In the genomic region with DNA sequence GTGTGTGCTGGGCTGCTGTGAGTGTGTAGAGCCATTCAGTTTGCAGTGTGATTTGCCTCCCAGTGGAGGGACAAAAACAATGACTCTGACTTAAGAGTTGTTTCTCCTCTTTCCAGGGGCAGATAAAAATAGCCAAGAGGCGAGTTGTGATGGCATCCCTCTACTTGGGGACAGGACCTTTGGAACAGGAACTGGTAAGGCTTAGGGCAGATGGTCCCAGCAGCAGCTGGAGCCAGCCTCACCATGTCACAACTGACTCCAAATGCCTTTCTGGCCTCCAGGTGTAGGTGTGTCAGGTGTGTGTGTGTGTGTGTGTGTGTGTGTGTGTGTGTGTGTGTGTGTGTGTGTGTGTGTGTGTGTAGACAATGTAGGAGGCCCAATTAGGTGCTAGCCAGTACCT, we compare ENCODE assay signal across 22 mouse cellular contexts. TPM values are rescaled to one million over a fixed set of nuclear protein-coding genes. Genes with fewer than 3 reads are reported as not detected.
DNase-seq lines count a peak whose midpoint lies in the region; ATAC-seq lines count a peak whose summit lies in the region.
"Had no signal": no experiment of that assay in that cellular context is flagged by ENCODE, and none has a peak within 500 bp of the region (broad histone marks: within the 10 kb centered on the region; RNA-seq: fewer than 3 reads in every experiment).

No protein-coding gene starts in this region.

- no peak overlapping the region for H3K9ac ChIP-seq in intestine, embryonic 15.5 days
- H3K9ac ChIP-seq in intestine, embryonic 16.5 days (ENCODE audit: low read depth, low read length): no peak overlapping the region
- H3K9ac ChIP-seq in liver, embryonic 12.5 days: peak overlapping the region; percentile 46; the same call in 1 of the 2 replicates
- no peak overlapping the region for H3K9ac ChIP-seq in stomach, embryonic 16.5 days (ENCODE audit: low read length)
- H3K9ac ChIP-seq: embryonic facial prominence, embryonic 13.5 days; lung, embryonic 15.5 days had no signal

- H3K27ac ChIP-seq in heart, embryonic 10.5 days: peak overlapping the region; percentile 82
- H3K27ac ChIP-seq in intestine, embryonic 15.5 days: peak overlapping the region; percentile 36; the same call in 1 of the 2 replicates
- H3K27ac ChIP-seq in intestine, embryonic 16.5 days (ENCODE audit: low read length): no peak overlapping the region
- H3K27ac ChIP-seq in liver, embryonic 12.5 days: peak overlapping the region; percentile 99
- H3K27ac ChIP-seq in stomach, embryonic 16.5 days (ENCODE audit: low read length): peak overlapping the region; percentile 72
- H3K27ac ChIP-seq: embryonic facial prominence, embryonic 13.5 days; layer of hippocampus, adult 2 months; lung, embryonic 15.5 days; macrophage had no signal

- intact Hi-C loops in heart, postnatal 14 days (cut with DNase I): no loop called here

- H3K27me3 ChIP-seq in heart, embryonic 10.5 days (ENCODE audit: insufficient read depth, poor library complexity, severe bottlenecking): no peaks in the 10 kb centered on the region
- H3K27me3 ChIP-seq in intestine, embryonic 15.5 days (replicated peaks): no peaks in the 10 kb centered on the region
- H3K27me3 ChIP-seq in intestine, embryonic 16.5 days (replicated peaks; ENCODE audit: control insufficient read depth, insufficient read depth, low read length): no peaks in the 10 kb centered on the region
- H3K27me3 ChIP-seq in liver, embryonic 12.5 days (replicated peaks): no peaks in the 10 kb centered on the region
- no peaks in the 10 kb centered on the region for H3K27me3 ChIP-seq in stomach, embryonic 16.5 days (ENCODE audit: control insufficient read depth, insufficient read depth, low read length)
- H3K27me3 ChIP-seq: embryonic facial prominence, embryonic 13.5 days; lung, embryonic 15.5 days had no signal

- no peak for DNase-seq in heart, embryonic 10.5 days (ENCODE audit: low spot score)
- DNase-seq in heart, postnatal 14 days: no peak
- no peak for DNase-seq in urinary bladder, postnatal 25 days (ENCODE audit: low spot score)
- DNase-seq in cerebellum, adult 9-10 months: no peak
- DNase-seq: adrenal gland, postnatal 10 days; cerebellum, adult 2 months; gastrocnemius, postnatal 10 days; kidney, adult 11 months; kidney, postnatal 10 days; midbrain, embryonic 14.5 days; right cerebral cortex, postnatal 4 days; thymus, adult 2 months had no signal

- ATAC-seq in intestine, embryonic 15.5 days: no peak
- no peak for ATAC-seq in intestine, embryonic 16.5 days
- 0 out of 2 replicates have a peak, but pooled peaks have one; percentile 4 for ATAC-seq in liver, embryonic 12.5 days
- ATAC-seq in stomach, embryonic 16.5 days (ENCODE audit: insufficient read depth, low FRiP score): no peak

- H3K4me1 ChIP-seq in heart, embryonic 10.5 days: peaks cover 72% of the 10 kb centered on the region
- peaks cover 36% of the 10 kb centered on the region for H3K4me1 ChIP-seq in intestine, embryonic 15.5 days (replicated peaks)
- peaks cover 33% of the 10 kb centered on the region for H3K4me1 ChIP-seq in intestine, embryonic 16.5 days (ENCODE audit: control insufficient read depth, insufficient read depth, low read length)
- H3K4me1 ChIP-seq in liver, embryonic 12.5 days: peaks cover 64% of the 10 kb centered on the region
- H3K4me1 ChIP-seq in stomach, embryonic 16.5 days (ENCODE audit: control insufficient read depth, insufficient read depth, low read length): peaks cover 24% of the 10 kb centered on the region

- WGBS in heart, embryonic 10.5 days: 11% methylated on average over 1 of the region's 1 CpGs
- 59% methylated on average over 1 of the region's 1 CpGs for WGBS in intestine, embryonic 15.5 days
- WGBS in intestine, embryonic 16.5 days: 53% methylated on average over 1 of the region's 1 CpGs
- 29% methylated on average over 1 of the region's 1 CpGs for WGBS in liver, embryonic 12.5 days (ENCODE audit: insufficient replicate concordance)
- 53% methylated on average over 1 of the region's 1 CpGs for WGBS in stomach, embryonic 16.5 days

- peaks cover 62% of the 10 kb centered on the region for H3K36me3 ChIP-seq in heart, embryonic 10.5 days
- H3K36me3 ChIP-seq in intestine, embryonic 15.5 days: peaks cover 24% of the 10 kb centered on the region
- peaks cover 24% of the 10 kb centered on the region for H3K36me3 ChIP-seq in intestine, embryonic 16.5 days (ENCODE audit: control insufficient read depth, insufficient read depth, low read length)
- H3K36me3 ChIP-seq in liver, embryonic 12.5 days: peaks cover 85% of the 10 kb centered on the region
- peaks cover 16% of the 10 kb centered on the region for H3K36me3 ChIP-seq in stomach, embryonic 16.5 days (ENCODE audit: control insufficient read depth, insufficient read depth, low read length)

- no peaks in the 10 kb centered on the region for H3K9me3 ChIP-seq in heart, embryonic 10.5 days
- H3K9me3 ChIP-seq in intestine, embryonic 15.5 days: no peaks in the 10 kb centered on the region
- H3K9me3 ChIP-seq in intestine, embryonic 16.5 days (ENCODE audit: control insufficient read depth, low read length): no peaks in the 10 kb centered on the region
- no peaks in the 10 kb centered on the region for H3K9me3 ChIP-seq in liver, embryonic 12.5 days (replicated peaks)
- H3K9me3 ChIP-seq in stomach, embryonic 16.5 days (replicated peaks; ENCODE audit: control insufficient read depth, low read length): no peaks in the 10 kb centered on the region
- H3K9me3 ChIP-seq: embryonic facial prominence, embryonic 13.5 days; forebrain, embryonic 10.5 days; lung, embryonic 15.5 days had no signal

- peak overlapping the region; percentile 3; the same call in 1 of the 2 replicates for H3K4me3 ChIP-seq in heart, embryonic 10.5 days
- no peak overlapping the region for H3K4me3 ChIP-seq in intestine, embryonic 15.5 days (replicated peaks)
- no peak overlapping the region for H3K4me3 ChIP-seq in intestine, embryonic 16.5 days (ENCODE audit: low read length)
- no peak overlapping the region for H3K4me3 ChIP-seq in liver, embryonic 12.5 days
- no peak overlapping the region for H3K4me3 ChIP-seq in stomach, embryonic 16.5 days (replicated peaks; ENCODE audit: low read length)
- H3K4me3 ChIP-seq: embryonic facial prominence, embryonic 13.5 days; forebrain, embryonic 10.5 days; layer of hippocampus, adult 2 months; lung, embryonic 15.5 days; myocyte had no signal

- H3K4me2 ChIP-seq in intestine, embryonic 15.5 days (replicated peaks): no peak overlapping the region
- no peak overlapping the region for H3K4me2 ChIP-seq in intestine, embryonic 16.5 days (ENCODE audit: low read depth, low read length)
- peak overlapping the region; percentile 63 for H3K4me2 ChIP-seq in liver, embryonic 12.5 days
- H3K4me2 ChIP-seq in stomach, embryonic 16.5 days (ENCODE audit: low read depth, low read length): no peak overlapping the region
- H3K4me2 ChIP-seq: embryonic facial prominence, embryonic 13.5 days; lung, embryonic 15.5 days had no signal

RNA-seq across cellular contexts. Expression of a gene that starts 14.0 kb away (rescaled TPM):
- 34.0 and 38.5 TPM in 2 replicates for polyA plus RNA-seq in heart, embryonic 10.5 days (2016; fragmentation: Nextera tagmentation; extraction: Ambion mirVana)
- total RNA-seq in heart, postnatal 14 days (2021): 10 to 100 TPM; 20.5 to 22.3 TPM
- polyA plus RNA-seq in intestine, embryonic 15.5 days (2015; fragmentation: Nextera tagmentation; extraction: Ambion mirVana): 32.6 and 33.5 TPM in 2 replicates
- polyA plus RNA-seq in intestine, embryonic 16.5 days (2015; fragmentation: Nextera tagmentation; extraction: Ambion mirVana): 33.9 and 35.7 TPM in 2 replicates
- 26.4 and 29.6 TPM in 2 replicates for polyA plus RNA-seq in liver, embryonic 12.5 days (2016; fragmentation: Nextera tagmentation; extraction: Ambion mirVana)
- 32.1 and 37.1 TPM in 2 replicates for polyA plus RNA-seq in stomach, embryonic 16.5 days (2015; fragmentation: Nextera tagmentation; extraction: Ambion mirVana)

RNA-seq across cellular contexts. Expression of a gene that starts 30.2 kb away (rescaled TPM):
- polyA plus RNA-seq in heart, embryonic 10.5 days (2016; fragmentation: Nextera tagmentation; extraction: Ambion mirVana): 6.9 and 10.6 TPM in 2 replicates
- 1 to 10 TPM; 4.1 to 5.1 TPM for total RNA-seq in heart, postnatal 14 days (2021)
- polyA plus RNA-seq in intestine, embryonic 15.5 days (2015; fragmentation: Nextera tagmentation; extraction: Ambion mirVana): 18.4 and 19.1 TPM in 2 replicates
- 18.9 and 21.2 TPM in 2 replicates for polyA plus RNA-seq in intestine, embryonic 16.5 days (2015; fragmentation: Nextera tagmentation; extraction: Ambion mirVana)
- 8.6 and 9.8 TPM in 2 replicates for polyA plus RNA-seq in liver, embryonic 12.5 days (2016; fragmentation: Nextera tagmentation; extraction: Ambion mirVana)
- polyA plus RNA-seq in stomach, embryonic 16.5 days (2015; fragmentation: Nextera tagmentation; extraction: Ambion mirVana): 16.1 and 17.4 TPM in 2 replicates
